Mouse (Mus musculus) small intestine, adult 2 months (tissue): ENCODE measurements around the gene Ndufa12.

Source experiments
- CTCF ChIP-seq: fragments of 200-500 bp; IDR thresholded peaks from 2 replicates; pipeline ENCODE4 v1.5.1; 2012; ENCODE audit warnings: low read depth, mild to moderate bottlenecking, control low read depth, inconsistent platforms, low read length, moderate library complexity, mixed read lengths; ENCODE audit not compliant: insufficient replicate concordance, insufficient read length; ENCODE audit errors: extremely low read depth
- POLR2A ChIP-seq: fragments of 200-500 bp; IDR thresholded peaks from 2 replicates; pipeline ENCODE4 v1.6.1; 2012; ENCODE audit warnings: low read depth, mild to moderate bottlenecking, control low read depth, inconsistent platforms, low read length, moderate library complexity

DNA sequence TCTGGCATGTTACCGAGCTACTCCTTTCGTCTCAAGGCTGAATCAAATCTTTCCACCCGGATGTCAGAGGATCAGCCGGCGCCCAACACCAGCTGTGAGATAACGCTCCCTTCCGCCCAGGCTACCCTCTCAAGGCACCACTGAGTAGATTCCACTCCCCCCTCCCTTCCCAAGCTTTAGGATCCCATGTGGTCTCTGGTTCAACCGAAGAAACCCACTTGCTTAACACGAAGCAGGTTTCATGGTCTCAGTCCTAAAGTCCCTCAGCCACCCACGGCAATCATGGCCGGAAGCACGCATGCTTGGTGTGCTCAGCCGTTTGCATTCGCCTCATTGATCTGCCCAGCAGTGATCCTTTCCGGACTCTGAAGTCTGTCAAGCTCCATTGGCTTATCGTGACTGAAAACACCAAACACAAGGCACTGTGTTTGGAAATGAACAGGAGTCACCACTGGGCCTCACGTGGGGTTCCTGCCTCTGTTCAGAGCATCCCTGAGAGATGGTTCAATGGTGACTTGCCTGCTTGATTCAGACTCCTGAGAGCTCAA is 54.8 kb downstream of the Ndufa12 start:
- no peak for TF ChIP-seq POLR2A
- TF ChIP-seq CTCF: no peak
